Mouse (Mus musculus) CD4-positive, CD25-positive, alpha-beta regulatory T cell, adult 2 months (primary cell): ENCODE measurements around the gene Hist1h2an.
A peak's percentile ranks its signal among the peaks of the same experiment; 100 is the strongest.
"Not testable (repeated sequence)": the region's sequence is repeated elsewhere in the genome, so short reads cannot be mapped to it uniquely, and the experiment has no call there.

Source experiments
- DNase-seq: peaks from one replicate; pipeline ENCODE4 v3.0.0-alpha.2; 2012; ENCODE audit warnings: low read depth, low spot score

The Hist1h2an gene

GRCm38 (mm10) chr13:21786899-21787629 is at the start of gene Hist1h2an, which contains the start of gene Hist1h2bp:
TSS of gene Hist1h2an (minus strand) at chr13:21787218.
TSS of gene Hist1h2bp (plus strand) at chr13:21787461.
- DNase-seq = peak; percentile 92

GRCm38 (mm10) chr13:21833461-21833860 is 46.4 kb upstream of the Hist1h2an start, which contains the start of the genes Hist1h2ap and Hist1h2br:
TSS of gene Hist1h2ap (minus strand) at chr13:21833507.
TSS of gene Hist1h2br (plus strand) at chr13:21833743.
- not testable (repeated sequence) for DNase-seq

- not testable (repeated sequence) for DNase-seq
Observed at GRCm38 (mm10) chr13:21831418-21832394, 44.7 kb upstream of the Hist1h2an start, which contains the start of gene Hist1h4n. TSS of gene Hist1h4n (minus strand) at chr13:21832196.

GRCm38 (mm10) chr13:21830344-21830743 is 43.3 kb upstream of the Hist1h2an start:
- DNase-seq = no peak

- no peak for DNase-seq
Observed at GRCm38 (mm10) chr13:21828511-21828910, 41.5 kb upstream of the Hist1h2an start.

- DNase-seq = not testable (repeated sequence)
Observed at GRCm38 (mm10) chr13:21820082-21820890, 33.3 kb upstream of the Hist1h2an start.

- DNase-seq = not testable (repeated sequence)
Observed at GRCm38 (mm10) chr13:21812092-21812491, 25.1 kb upstream of the Hist1h2an start.

GRCm38 (mm10) chr13:21811539-21811938 is 24.5 kb upstream of the Hist1h2an start, which contains the start of gene Hist1h4m:
TSS of gene Hist1h4m (plus strand) at chr13:21811746.
- not testable (repeated sequence) for DNase-seq

GRCm38 (mm10) chr13:21811074-21811473 is 24.1 kb upstream of the Hist1h2an start:
- DNase-seq = not testable (repeated sequence)

GRCm38 (mm10) chr13:21810073-21810472 is 23.1 kb upstream of the Hist1h2an start, which contains the start of the genes Hist1h2bq and Hist1h2ao:
TSS of gene Hist1h2bq (minus strand) at chr13:21810197.
TSS of gene Hist1h2ao (plus strand) at chr13:21810465.
- not testable (repeated sequence) for DNase-seq

GRCm38 (mm10) chr13:21803058-21803457 is 16.0 kb upstream of the Hist1h2an start:
- not testable (repeated sequence) for DNase-seq

- not testable (repeated sequence) for DNase-seq
Observed at GRCm38 (mm10) chr13:21797163-21797562, 10.1 kb upstream of the Hist1h2an start.

- DNase-seq = no peak
Observed at GRCm38 (mm10) chr13:21795584-21795983, 8.6 kb upstream of the Hist1h2an start.

GRCm38 (mm10) chr13:21790601-21791283 is 3.7 kb upstream of the Hist1h2an start:
- no peak for DNase-seq

- no peak for DNase-seq
Observed at GRCm38 (mm10) chr13:21789925-21790324, 2.9 kb upstream of the Hist1h2an start.

- no peak for DNase-seq
Observed at GRCm38 (mm10) chr13:21787760-21788593, 959 bp upstream of the Hist1h2an start.

- peak; percentile 25 for DNase-seq
Observed at GRCm38 (mm10) chr13:21786189-21786898, 674 bp downstream of the Hist1h2an start.

GRCm38 (mm10) chr13:21784311-21784710 is 2.7 kb downstream of the Hist1h2an start:
- no peak for DNase-seq
